Mouse (Mus musculus): ENCODE data around the gene Cisd2. TPM values are rescaled to one million over a fixed set of nuclear protein-coding genes. Genes with fewer than 3 reads are reported as not detected.

The Cisd2 gene
- total and polyA plus RNA-seq, 2 experiments from 2014 or later, result 21.2 to 46.2 TPM

DNA sequence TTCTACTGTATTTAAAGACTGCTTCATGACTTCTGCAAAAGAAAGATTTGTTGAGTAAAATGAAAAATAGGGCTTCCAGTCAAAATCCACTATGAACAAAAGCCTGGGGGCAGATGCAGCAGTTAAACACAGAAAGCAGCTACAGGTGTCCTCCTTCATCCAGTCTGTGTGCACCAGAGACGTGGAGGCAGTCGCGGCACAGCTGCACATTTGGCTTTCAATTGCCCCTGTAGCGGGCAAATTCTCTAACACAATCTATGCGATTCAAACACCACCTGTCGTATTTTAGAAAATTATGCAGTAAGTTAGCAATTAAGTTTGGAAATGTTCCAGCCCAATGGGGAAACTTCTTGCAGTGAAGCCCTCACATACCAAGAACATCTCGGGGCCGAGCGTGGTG is 20.5 kb downstream of the Cisd2 start:
- TF ChIP-seq CTCF (IDR thresholded peaks at IDR 0.05; ENCODE audit: low read depth), result no peak
- Histone ChIP-seq H3K27ac (no peak overlapping the region), H3K9me3 (ENCODE audit: low read length) (no peaks in the 10 kb centered on the region), H3K4me1 (ENCODE audit: insufficient read depth, low read length) (no peaks in the 10 kb centered on the region), H3K4me2 (ENCODE audit: low read depth, low read length) (no peak overlapping the region), H3K4me3 (ENCODE audit: low read length) (no peak overlapping the region), H3K36me3 (ENCODE audit: insufficient read depth, low read length) (no peaks in the 10 kb centered on the region), H3K27me3 (ENCODE audit: insufficient read depth, low read length) (no peaks in the 10 kb centered on the region), H3K9ac (replicated peaks; ENCODE audit: low read length) (no peak overlapping the region)
- WGBS, result 76% methylated on average over 9 of the region's 9 CpGs
- no peak for DNase-seq (ENCODE audit: low spot score)
- ATAC-seq, result no peak

DNA sequence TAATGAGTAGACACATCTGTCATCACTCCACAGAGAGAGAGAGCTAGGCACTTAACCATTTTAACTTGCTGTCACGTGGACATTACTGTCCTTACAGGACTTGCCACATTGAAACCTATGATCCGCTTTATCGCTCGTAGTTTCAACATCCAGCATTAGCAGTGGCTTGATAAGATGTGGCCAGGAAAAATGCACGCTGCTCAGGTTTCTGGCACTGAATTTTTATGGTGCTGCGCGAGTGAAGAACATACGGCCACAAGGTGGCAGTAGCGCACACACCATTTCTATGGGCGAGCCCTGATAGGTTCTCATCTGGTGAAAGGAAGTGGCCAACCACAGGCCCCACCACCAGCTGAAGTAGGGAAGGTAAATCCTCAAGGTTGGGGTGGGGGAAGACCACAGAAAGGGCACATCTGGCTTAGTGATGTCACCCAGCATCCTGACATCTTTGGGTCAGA is 21.5 kb downstream of the Cisd2 start:
- no peak overlapping the region for H3K4me2 ChIP-seq (ENCODE audit: low read depth, low read length)
- peak; percentile 90 for ATAC-seq
- DNase-seq (ENCODE audit: low spot score), result peak; percentile 95
- no peaks in the 10 kb centered on the region for H3K9me3 ChIP-seq (ENCODE audit: low read length)
- no peak overlapping the region for H3K27ac ChIP-seq
- no peaks in the 10 kb centered on the region for H3K27me3 ChIP-seq (ENCODE audit: insufficient read depth, low read length)
- 9% methylated on average over 10 of the region's 10 CpGs for WGBS
- peak; percentile 93 for TF ChIP-seq CTCF (IDR thresholded peaks at IDR 0.05; ENCODE audit: low read depth)
- no peaks in the 10 kb centered on the region for H3K4me1 ChIP-seq (ENCODE audit: insufficient read depth, low read length)
- no peaks in the 10 kb centered on the region for H3K36me3 ChIP-seq (ENCODE audit: insufficient read depth, low read length)
- no peak overlapping the region for H3K9ac ChIP-seq (replicated peaks; ENCODE audit: low read length)
- no peak overlapping the region for H3K4me3 ChIP-seq (ENCODE audit: low read length)

DNA sequence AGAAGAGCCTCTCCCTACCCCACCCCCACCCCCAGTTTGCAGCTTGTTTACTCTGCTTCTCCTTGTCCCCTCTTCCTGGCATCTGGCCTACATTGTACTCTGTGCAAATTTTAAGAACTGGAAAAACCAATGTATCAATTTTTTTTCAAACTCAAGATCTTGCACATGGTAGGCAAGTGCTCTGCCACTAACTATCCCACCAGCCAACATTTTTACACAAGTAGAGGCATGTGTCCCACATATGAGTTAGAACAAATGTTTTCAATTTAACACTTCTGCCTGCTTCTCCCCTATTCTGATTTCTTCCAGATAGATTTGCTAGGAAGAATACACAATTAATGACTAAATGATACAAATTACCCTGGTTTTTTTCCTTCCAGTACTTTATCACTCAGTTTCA is 26.6 kb downstream of the Cisd2 start:
- DNase-seq (ENCODE audit: low spot score) (no peak), ATAC-seq (no peak)
- no peak overlapping the region for H3K9ac ChIP-seq (replicated peaks; ENCODE audit: low read length)
- H3K4me3 ChIP-seq (ENCODE audit: low read length), result no peak overlapping the region
- no peak for TF ChIP-seq CTCF (IDR thresholded peaks at IDR 0.05; ENCODE audit: low read depth)
- H3K4me2 ChIP-seq (ENCODE audit: low read depth, low read length), result no peak overlapping the region
- no peaks in the 10 kb centered on the region for H3K27me3 ChIP-seq (ENCODE audit: insufficient read depth, low read length)
- no peaks in the 10 kb centered on the region for H3K36me3 ChIP-seq (ENCODE audit: insufficient read depth, low read length)
- no peaks in the 10 kb centered on the region for H3K4me1 ChIP-seq (ENCODE audit: insufficient read depth, low read length)
- H3K9me3 ChIP-seq (ENCODE audit: low read length), result no peaks in the 10 kb centered on the region
- no peak overlapping the region for H3K27ac ChIP-seq

DNA sequence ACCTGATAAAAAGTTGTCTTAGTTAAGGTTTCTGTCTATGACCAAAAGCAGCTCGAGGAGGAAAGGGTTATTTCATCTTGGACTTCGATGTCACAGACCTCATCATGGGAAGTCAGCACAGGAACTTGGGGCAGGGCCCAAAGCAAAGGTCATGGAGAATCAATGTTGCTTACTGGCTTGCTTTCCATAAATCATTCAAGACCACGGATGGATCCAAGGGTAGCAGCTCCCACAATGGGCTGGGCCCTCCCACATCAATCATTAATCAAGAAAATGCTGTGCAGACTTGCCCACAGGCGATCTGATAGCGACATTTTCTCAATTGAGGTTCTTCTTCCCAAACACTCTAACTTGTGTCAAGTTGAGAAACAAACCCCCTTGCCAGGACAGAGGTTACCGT is 27.6 kb downstream of the Cisd2 start:
- Histone ChIP-seq H3K36me3 (ENCODE audit: insufficient read depth, low read length) (no peaks in the 10 kb centered on the region), H3K9ac (replicated peaks; ENCODE audit: low read length) (no peak overlapping the region), H3K27ac (no peak overlapping the region), H3K27me3 (ENCODE audit: insufficient read depth, low read length) (no peaks in the 10 kb centered on the region), H3K4me2 (ENCODE audit: low read depth, low read length) (no peak overlapping the region), H3K9me3 (ENCODE audit: low read length) (no peaks in the 10 kb centered on the region), H3K4me3 (ENCODE audit: low read length) (no peak overlapping the region), H3K4me1 (ENCODE audit: insufficient read depth, low read length) (no peaks in the 10 kb centered on the region)
- ATAC-seq, result no peak
- WGBS, result 56% methylated on average over 6 of the region's 6 CpGs
- no peak for TF ChIP-seq CTCF (IDR thresholded peaks at IDR 0.05; ENCODE audit: low read depth)
- DNase-seq (ENCODE audit: low spot score), result no peak

DNA sequence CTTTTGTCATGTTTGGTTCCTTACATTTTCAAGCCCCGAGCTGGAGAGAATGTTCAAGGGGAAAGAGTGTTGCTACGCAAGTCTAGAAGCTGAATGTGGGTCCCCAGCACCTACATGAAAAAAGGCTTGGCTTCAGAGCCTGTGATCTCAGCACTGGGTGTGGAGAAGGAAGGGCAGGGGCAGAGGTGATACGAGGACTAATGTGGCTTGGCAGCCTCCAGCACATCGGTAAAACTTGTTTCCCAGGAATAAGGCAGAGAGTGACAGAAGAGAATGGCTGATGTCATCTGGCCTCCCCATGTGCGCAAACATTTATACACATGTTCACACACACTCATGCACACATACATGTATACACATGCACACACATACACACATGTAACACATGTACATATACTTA is 28.6 kb downstream of the Cisd2 start:
- 88% methylated on average over 5 of the region's 5 CpGs for WGBS
- DNase-seq (ENCODE audit: low spot score) (no peak), ATAC-seq (no peak)
- no peaks in the 10 kb centered on the region for H3K4me1 ChIP-seq (ENCODE audit: insufficient read depth, low read length)
- no peak overlapping the region for H3K27ac ChIP-seq
- H3K4me2 ChIP-seq (ENCODE audit: low read depth, low read length), result no peak overlapping the region
- no peaks in the 10 kb centered on the region for H3K9me3 ChIP-seq (ENCODE audit: low read length)
- H3K9ac ChIP-seq (replicated peaks; ENCODE audit: low read length), result no peak overlapping the region
- H3K4me3 ChIP-seq (ENCODE audit: low read length), result no peak overlapping the region
- no peak for TF ChIP-seq CTCF (IDR thresholded peaks at IDR 0.05; ENCODE audit: low read depth)
- no peaks in the 10 kb centered on the region for H3K27me3 ChIP-seq (ENCODE audit: insufficient read depth, low read length)
- H3K36me3 ChIP-seq (ENCODE audit: insufficient read depth, low read length), result no peaks in the 10 kb centered on the region

DNA sequence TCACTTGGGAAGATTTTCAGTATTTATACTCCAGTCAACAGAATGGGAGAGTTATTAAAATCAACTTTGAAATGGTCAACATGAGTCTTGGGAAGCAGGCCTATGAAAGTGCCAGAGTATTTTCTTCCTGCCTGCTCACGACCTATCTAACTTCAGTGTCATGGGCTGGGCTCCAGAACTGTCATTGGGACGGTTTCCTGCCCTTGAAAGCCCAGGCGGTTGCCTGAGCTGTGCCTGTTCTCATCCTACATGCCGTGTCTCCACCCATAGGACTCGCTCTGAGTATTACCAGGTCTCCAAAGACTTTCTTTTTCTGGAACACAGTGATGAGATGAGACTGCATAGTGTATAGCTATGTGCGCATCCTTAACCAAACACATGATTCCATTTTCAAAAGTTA is 30.5 kb downstream of the Cisd2 start:
- ATAC-seq (no peak), DNase-seq (ENCODE audit: low spot score) (no peak)
- H3K4me2 ChIP-seq (ENCODE audit: low read depth, low read length), result no peak overlapping the region
- H3K4me3 ChIP-seq (ENCODE audit: low read length), result no peak overlapping the region
- H3K36me3 ChIP-seq (ENCODE audit: insufficient read depth, low read length), result no peaks in the 10 kb centered on the region
- no peaks in the 10 kb centered on the region for H3K4me1 ChIP-seq (ENCODE audit: insufficient read depth, low read length)
- H3K9ac ChIP-seq (replicated peaks; ENCODE audit: low read length), result no peak overlapping the region
- no peak overlapping the region for H3K27ac ChIP-seq
- no peaks in the 10 kb centered on the region for H3K27me3 ChIP-seq (ENCODE audit: insufficient read depth, low read length)
- no peaks in the 10 kb centered on the region for H3K9me3 ChIP-seq (ENCODE audit: low read length)
- no peak for TF ChIP-seq CTCF (IDR thresholded peaks at IDR 0.05; ENCODE audit: low read depth)
- WGBS, result 78% methylated on average over 6 of the region's 6 CpGs

DNA sequence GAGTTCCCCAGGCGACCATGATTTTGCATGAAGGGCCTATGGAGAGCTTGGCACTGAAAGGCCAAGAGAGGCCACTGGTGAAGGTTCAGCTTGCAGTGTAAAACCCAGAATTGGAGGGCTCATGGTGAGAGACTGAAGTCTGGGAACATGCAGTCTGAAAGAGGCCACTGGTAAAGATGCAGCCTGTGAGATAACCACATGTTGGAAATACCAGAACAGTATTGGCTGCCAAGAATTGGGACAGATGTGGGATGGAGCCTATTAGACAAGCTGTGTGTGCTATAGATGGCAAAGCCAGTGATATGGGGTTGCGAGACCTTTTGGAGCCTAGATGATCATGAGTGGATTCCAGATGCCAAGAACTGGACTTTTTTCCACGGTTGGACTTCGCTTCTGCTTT is 43.9 kb downstream of the Cisd2 start:
- no peak for TF ChIP-seq CTCF (IDR thresholded peaks at IDR 0.05; ENCODE audit: low read depth)
- Histone ChIP-seq H3K36me3 (ENCODE audit: insufficient read depth, low read length) (no peaks in the 10 kb centered on the region), H3K4me1 (ENCODE audit: insufficient read depth, low read length) (no peaks in the 10 kb centered on the region), H3K4me2 (ENCODE audit: low read depth, low read length) (no peak overlapping the region), H3K27me3 (ENCODE audit: insufficient read depth, low read length) (no peaks in the 10 kb centered on the region), H3K9me3 (ENCODE audit: low read length) (no peaks in the 10 kb centered on the region), H3K27ac (no peak overlapping the region), H3K4me3 (ENCODE audit: low read length) (no peak overlapping the region), H3K9ac (replicated peaks; ENCODE audit: low read length) (no peak overlapping the region)
- WGBS, result 96% methylated on average over 4 of the region's 4 CpGs
- ATAC-seq (no peak), DNase-seq (ENCODE audit: low spot score) (no peak)

Data from hindbrain, postnatal 0 days (tissue).